Mouse (Mus musculus) layer of hippocampus, adult 2 months (tissue): ENCODE data around the gene Eif1. TPM values are rescaled to one million over a fixed set of nuclear protein-coding genes. Genes with fewer than 3 reads are reported as not detected.
A peak's percentile ranks its signal among the peaks of the same experiment; 100 is the strongest.
"Not testable (repeated sequence)": the region's sequence is repeated elsewhere in the genome, so short reads cannot be mapped to it uniquely, and the experiment has no call there.

ENCODE experiments used
- DNase-seq, 2 experiments: peaks; one replicate each; pipeline ENCODE4 v3.0.0; 2022; ENCODE audit warnings: low spot score in 2 of 2
- H3K27ac ChIP-seq: fragments of 200-600 bp; 2 replicates; pipeline ENCODE4 v1.8.1; 2022
- H3K4me3 ChIP-seq: fragments of 200-600 bp; 2 replicates; pipeline ENCODE4 v1.8.1; 2022; ENCODE audit warnings: mild to moderate bottlenecking
- CTCF ChIP-seq: fragments of 200-600 bp; conservative IDR thresholded peaks from 2 replicates; pipeline ENCODE4 v1.8.1; 2022; ENCODE audit warnings: antibody characterized with exemption, mild to moderate bottlenecking, moderate library complexity
- total RNA-seq, 2 experiments: library from RNA; stranded (reverse); gene quantifications; 2 replicates each; pipeline ENCODE4 v1.2.3; 2021

Gene Eif1
- total RNA-seq, 2 experiments from 2014 or later: 713 to 750 TPM

- H3K4me3 ChIP-seq: no peak overlapping the region
- DNase-seq: peak; percentile 53 to 78
- no peak for TF ChIP-seq CTCF
- H3K27ac ChIP-seq: peak overlapping the region; percentile 95
These were observed 13.3 kb downstream of the Eif1 start for GRCm38 (mm10) chr11:100332766-100333515.

- H3K27ac ChIP-seq: peak within 1 kb of the TSS; percentile 95
- DNase-seq: no peak
- no peak within 1 kb of the TSS for H3K4me3 ChIP-seq
- TF ChIP-seq CTCF: no peak
These were observed 14.3 kb downstream of the Eif1 start, which contains the start of gene Gast for GRCm38 (mm10) chr11:100333944-100334457. Gene Gast (plus strand): TSS chr11:100334407.

GRCm38 (mm10) chr11:100335731-100336130 is 16.0 kb downstream of the Eif1 start:
- no peak for DNase-seq
- TF ChIP-seq CTCF: no peak
- H3K4me3 ChIP-seq: no peak overlapping the region
- peak overlapping the region; percentile 46; the same call in 1 of the 2 replicates for H3K27ac ChIP-seq

- no peak for DNase-seq
- H3K27ac ChIP-seq: no peak overlapping the region
- no peak for TF ChIP-seq CTCF
- no peak overlapping the region for H3K4me3 ChIP-seq
These were observed 24.6 kb downstream of the Eif1 start for GRCm38 (mm10) chr11:100344269-100344668.

- H3K4me3 ChIP-seq: no peak overlapping the region
- TF ChIP-seq CTCF: peak; percentile 74
- H3K27ac ChIP-seq: peak overlapping the region; percentile 53; the same call in 1 of the 2 replicates
- peak in 1 of 2 experiments; percentile 39 for DNase-seq
These were observed 32.6 kb downstream of the Eif1 start for GRCm38 (mm10) chr11:100352076-100352857.

- H3K27ac ChIP-seq: peak overlapping the region; percentile 96
- DNase-seq: peak; percentile 43 to 44
- peak overlapping the region; percentile 98 for H3K4me3 ChIP-seq
- peak; percentile 29 for TF ChIP-seq CTCF
These were observed 35.7 kb downstream of the Eif1 start for GRCm38 (mm10) chr11:100355151-100355951.

GRCm38 (mm10) chr11:100355972-100356818 is 36.5 kb downstream of the Eif1 start, which contains the start of gene Hap1:
Gene Hap1 (minus strand): TSS chr11:100356128.
- peak; percentile 68 to 76 for DNase-seq
- Histone ChIP-seq H3K4me3 (peak within 1 kb of the TSS; percentile 98), H3K27ac (peak within 1 kb of the TSS; percentile 96)
- TF ChIP-seq CTCF: no peak; the same call in none of the 2 replicates

- no peak for TF ChIP-seq CTCF
- DNase-seq: no peak
- Histone ChIP-seq H3K4me3 (no peak overlapping the region; the same call in 1 of the 2 replicates), H3K27ac (no peak overlapping the region)
These were observed 37.1 kb downstream of the Eif1 start for GRCm38 (mm10) chr11:100356819-100357211.

GRCm38 (mm10) chr11:100357408-100357807 is 37.7 kb downstream of the Eif1 start:
- no peak overlapping the region for H3K27ac ChIP-seq
- TF ChIP-seq CTCF: no peak; the same call in 1 of the 2 replicates

GRCm38 (mm10) chr11:100360175-100360574 is 40.5 kb downstream of the Eif1 start:
- Histone ChIP-seq H3K27ac (no peak overlapping the region), H3K4me3 (no peak overlapping the region)
- DNase-seq: no peak
- peak; percentile 42 for TF ChIP-seq CTCF

More at GRCm38 (mm10) chr11:100357408-100357807, 37.7 kb downstream of the Eif1 start:
- DNase-seq: no peak
- H3K4me3 ChIP-seq: no peak overlapping the region

- not testable (repeated sequence) for H3K27ac ChIP-seq, H3K4me3 ChIP-seq, DNase-seq
These were observed 41.4 kb downstream of the Eif1 start for GRCm38 (mm10) chr11:100361059-100361458.
